ENCODE assay signal across 26 mouse cellular contexts in genomic region chr9:35632981-35633380, GRCm38 (mm10). TPM values are rescaled to one million over a fixed set of nuclear protein-coding genes. Genes with fewer than 3 reads are reported as not detected.
DNase-seq lines count a peak whose midpoint lies in the region; ATAC-seq lines count a peak whose summit lies in the region.
"Had no signal": no experiment of that assay in that cellular context is flagged by ENCODE, and none has a peak within 500 bp of the region (broad histone marks: within the 10 kb centered on the region; RNA-seq: fewer than 3 reads in every experiment).

No protein-coding gene starts in this region.

- H3K27ac ChIP-seq in heart, embryonic 14.5 days (replicated peaks in 1 of 2; ENCODE audit: control insufficient read depth in 1 of 2, insufficient read depth in 1 of 2, low read depth in 2 of 2, low read length in 2 of 2) = no peak overlapping the region
- no peak overlapping the region for H3K27ac ChIP-seq in kidney, embryonic 14.5 days (ENCODE audit: low read depth, low read length)
- H3K27ac ChIP-seq in hindbrain, embryonic 14.5 days = no peak overlapping the region
- H3K27ac ChIP-seq: embryonic facial prominence, embryonic 13.5 days; forebrain, embryonic 13.5 days; heart, embryonic 10.5 days; hindbrain, embryonic 15.5 days had no signal

- H3K9ac ChIP-seq in heart, embryonic 14.5 days (ENCODE audit: low read length) = no peak overlapping the region
- H3K9ac ChIP-seq in kidney, embryonic 14.5 days (ENCODE audit: low read depth, low read length) = no peak overlapping the region
- no peak overlapping the region for H3K9ac ChIP-seq in hindbrain, embryonic 14.5 days
- H3K9ac ChIP-seq: embryonic facial prominence, embryonic 13.5 days; forebrain, embryonic 13.5 days; forebrain, postnatal 0 days; hindbrain, embryonic 15.5 days had no signal

- no peak for DNase-seq in heart, adult 8-10 months (ENCODE audit: low spot score)
- DNase-seq in kidney, postnatal 10 days = peak; percentile 10
- DNase-seq in 3T3-L1 (ENCODE audit: low read depth, low spot score) = peak; percentile 57
- peak; percentile 3 for DNase-seq in NIH3T3 (ENCODE audit: low read depth)
- no peak for DNase-seq in hindbrain, embryonic 14.5 days (ENCODE audit: low spot score)
- DNase-seq: adrenal gland, postnatal 14 days; B cell, adult 2 months; cerebellum, adult 11-12 months; cerebellum, adult 9-10 months; cerebellum, postnatal 25 days; forebrain, postnatal 0 days; gastrocnemius, postnatal 14 days had no signal

- H3K27me3 ChIP-seq in heart, embryonic 14.5 days (ENCODE audit: control insufficient read depth, insufficient read depth, low read length) = no peaks in the 10 kb centered on the region
- no peaks in the 10 kb centered on the region for H3K27me3 ChIP-seq in kidney, embryonic 14.5 days (ENCODE audit: control insufficient read depth, insufficient read depth, low read length)
- no peaks in the 10 kb centered on the region for H3K27me3 ChIP-seq in hindbrain, embryonic 14.5 days (ENCODE audit: control insufficient read depth, insufficient read depth, low read length)
- H3K27me3 ChIP-seq: embryonic facial prominence, embryonic 13.5 days; forebrain, embryonic 13.5 days; hindbrain, embryonic 15.5 days had no signal

- 0 out of 2 replicates have a peak, but pooled peaks have one; percentile 13 for ATAC-seq in heart, embryonic 14.5 days (ENCODE audit: insufficient number of reproducible peaks, insufficient read depth, low FRiP score, low read depth)
- ATAC-seq in kidney, embryonic 14.5 days (ENCODE audit: low FRiP score, low TSS enrichment) = no peak
- no peak for ATAC-seq in hindbrain, embryonic 14.5 days (ENCODE audit: low FRiP score)
- ATAC-seq: CD4-positive, CD25-positive, alpha-beta regulatory T cell, adult 4 months; forebrain, embryonic 13.5 days; forebrain, postnatal 0 days; intestine, embryonic 16.5 days had no signal

- no peaks in the 10 kb centered on the region for H3K36me3 ChIP-seq in heart, embryonic 14.5 days (ENCODE audit: control insufficient read depth, insufficient read depth, low read length)
- H3K36me3 ChIP-seq in kidney, embryonic 14.5 days (ENCODE audit: control insufficient read depth, insufficient read depth, low read length) = no peaks in the 10 kb centered on the region
- H3K36me3 ChIP-seq in hindbrain, embryonic 14.5 days (replicated peaks; ENCODE audit: control insufficient read depth, insufficient read depth) = no peaks in the 10 kb centered on the region
- H3K36me3 ChIP-seq: embryonic facial prominence, embryonic 13.5 days; G1E; heart, embryonic 10.5 days; hindbrain, embryonic 15.5 days had no signal

- H3K4me1 ChIP-seq in heart, embryonic 14.5 days (ENCODE audit: control insufficient read depth in 2 of 2, insufficient read depth in 2 of 2, low read length in 2 of 2) = no peaks in the 10 kb centered on the region
- H3K4me1 ChIP-seq in kidney, embryonic 14.5 days (ENCODE audit: control insufficient read depth, insufficient read depth, low read length) = no peaks in the 10 kb centered on the region
- no peaks in the 10 kb centered on the region for H3K4me1 ChIP-seq in hindbrain, embryonic 14.5 days (replicated peaks; ENCODE audit: control insufficient read depth, insufficient read depth, low read length)
- H3K4me1 ChIP-seq: embryonic facial prominence, embryonic 13.5 days; forebrain, embryonic 13.5 days; heart, embryonic 10.5 days; hindbrain, embryonic 15.5 days had no signal

- WGBS in heart, embryonic 14.5 days = 65% methylated on average over 1 of the region's 1 CpGs
- WGBS in kidney, embryonic 14.5 days = 94% methylated on average over 1 of the region's 1 CpGs
- 94% methylated on average over 1 of the region's 1 CpGs for WGBS in hindbrain, embryonic 14.5 days

- no peak overlapping the region for H3K4me2 ChIP-seq in heart, embryonic 14.5 days (ENCODE audit: low read length)
- H3K4me2 ChIP-seq in kidney, embryonic 14.5 days (replicated peaks; ENCODE audit: low read depth, low read length) = no peak overlapping the region
- no peak overlapping the region for H3K4me2 ChIP-seq in hindbrain, embryonic 14.5 days (replicated peaks)
- H3K4me2 ChIP-seq: embryonic facial prominence, embryonic 13.5 days; forebrain, embryonic 13.5 days; hindbrain, embryonic 15.5 days had no signal

- no peak overlapping the region for H3K4me3 ChIP-seq in heart, embryonic 14.5 days (ENCODE audit: control insufficient read depth in 1 of 2, insufficient read depth in 1 of 2, low read depth in 1 of 2, low read length in 2 of 2)
- H3K4me3 ChIP-seq in kidney, embryonic 14.5 days (ENCODE audit: low read length) = no peak overlapping the region
- no peak overlapping the region for H3K4me3 ChIP-seq in hindbrain, embryonic 14.5 days (replicated peaks; ENCODE audit: low read length)
- H3K4me3 ChIP-seq: embryonic facial prominence, embryonic 13.5 days; forebrain, embryonic 13.5 days; heart, embryonic 10.5 days; hindbrain, embryonic 15.5 days had no signal

- no peaks in the 10 kb centered on the region for H3K9me3 ChIP-seq in heart, embryonic 14.5 days (ENCODE audit: control insufficient read depth, low read length)
- no peaks in the 10 kb centered on the region for H3K9me3 ChIP-seq in kidney, embryonic 14.5 days (ENCODE audit: control insufficient read depth, low read length)
- H3K9me3 ChIP-seq in hindbrain, embryonic 14.5 days (ENCODE audit: control insufficient read depth, low read length) = no peaks in the 10 kb centered on the region
- H3K9me3 ChIP-seq: embryonic facial prominence, embryonic 13.5 days; forebrain, embryonic 13.5 days; G1E; heart, embryonic 10.5 days; hindbrain, embryonic 15.5 days had no signal

RNA-seq across cellular contexts. Expression of gene Pate3, which starts 15.0 kb away (rescaled TPM):
- not detected in 2 replicates for polyA plus RNA-seq in heart, embryonic 14.5 days (2014; fragmentation: Nextera tagmentation; extraction: Ambion mirVana)
- not detected for total RNA-seq in heart, adult 8-10 months (2022)
- polyA plus RNA-seq in kidney, embryonic 14.5 days (2014; fragmentation: Nextera tagmentation; extraction: Ambion mirVana) = 0.14 TPM in 1 of 2 replicates, not detected in the other
- polyA plus RNA-seq in hindbrain, embryonic 14.5 days (2014; fragmentation: Nextera tagmentation; extraction: Ambion mirVana) = not detected in 2 replicates
- total RNA-seq: adrenal gland, adult 18-20 months; adrenal gland, postnatal 14 days; forebrain, postnatal 0 days; G1E; gastrocnemius, adult 18-20 months; gastrocnemius, postnatal 14 days; heart, postnatal 10 days; hematopoietic stem cell, adult 5-6 weeks had no signal
- polyA plus RNA-seq: CD4-positive, CD25-positive, alpha-beta regulatory T cell, adult 4 months; cortical plate, adult 2 months; embryonic facial prominence, embryonic 13.5 days; forebrain, embryonic 13.5 days; forebrain, postnatal 0 days; G1E; heart, embryonic 10.5 days; hindbrain, embryonic 15.5 days; intestine, embryonic 16.5 days had no signal

RNA-seq across cellular contexts. Expression of gene Pate4, which starts 21.2 kb away (rescaled TPM):
- polyA plus RNA-seq in heart, embryonic 14.5 days (2014; fragmentation: Nextera tagmentation; extraction: Ambion mirVana) = not detected in 2 replicates
- total RNA-seq in heart, adult 8-10 months (2022) = not detected
- not detected in 2 replicates for polyA plus RNA-seq in kidney, embryonic 14.5 days (2014; fragmentation: Nextera tagmentation; extraction: Ambion mirVana)
- not detected in 2 replicates for polyA plus RNA-seq in hindbrain, embryonic 14.5 days (2014; fragmentation: Nextera tagmentation; extraction: Ambion mirVana)
- total RNA-seq: adrenal gland, adult 18-20 months; adrenal gland, postnatal 14 days; forebrain, postnatal 0 days; G1E; gastrocnemius, adult 18-20 months; gastrocnemius, postnatal 14 days; heart, postnatal 10 days; hematopoietic stem cell, adult 5-6 weeks had no signal
- polyA plus RNA-seq: CD4-positive, CD25-positive, alpha-beta regulatory T cell, adult 4 months; cortical plate, adult 2 months; embryonic facial prominence, embryonic 13.5 days; forebrain, embryonic 13.5 days; forebrain, postnatal 0 days; G1E; heart, embryonic 10.5 days; hindbrain, embryonic 15.5 days; intestine, embryonic 16.5 days had no signal

RNA-seq across cellular contexts. Expression of gene Pate1, which starts 54.2 kb away (rescaled TPM):
- not detected in 2 replicates for polyA plus RNA-seq in heart, embryonic 14.5 days (2014; fragmentation: Nextera tagmentation; extraction: Ambion mirVana)
- not detected for total RNA-seq in heart, adult 8-10 months (2022)
- polyA plus RNA-seq in kidney, embryonic 14.5 days (2014; fragmentation: Nextera tagmentation; extraction: Ambion mirVana) = not detected in 2 replicates
- polyA plus RNA-seq in hindbrain, embryonic 14.5 days (2014; fragmentation: Nextera tagmentation; extraction: Ambion mirVana) = not detected in 2 replicates
- total RNA-seq: adrenal gland, adult 18-20 months; adrenal gland, postnatal 14 days; forebrain, postnatal 0 days; gastrocnemius, adult 18-20 months; gastrocnemius, postnatal 14 days; heart, postnatal 10 days; hematopoietic stem cell, adult 5-6 weeks had no signal
- polyA plus RNA-seq: cortical plate, adult 2 months; embryonic facial prominence, embryonic 13.5 days; forebrain, embryonic 13.5 days; forebrain, postnatal 0 days; G1E; hindbrain, embryonic 15.5 days; intestine, embryonic 16.5 days had no signal

Comparison
In these comparisons a context has a peak if more than half of its experiments do, and no peak if none do; other contexts are left out.
1. DNase-seq: peak in kidney, postnatal 10 days (single experiment), 3T3-L1 (single experiment) and NIH3T3 (single experiment); none in heart, adult 8-10 months (single experiment) and hindbrain, embryonic 14.5 days (single experiment).